Mouse (Mus musculus) retina, embryonic 14.5 days (tissue): Measurements from ENCODE around the gene Olfr354.

Experiments
- DNase-seq: peaks from one replicate; pipeline ENCODE4 v3.0.0-alpha.2; 2015; ENCODE audit warnings: low spot score

The Olfr354 gene

DNA sequence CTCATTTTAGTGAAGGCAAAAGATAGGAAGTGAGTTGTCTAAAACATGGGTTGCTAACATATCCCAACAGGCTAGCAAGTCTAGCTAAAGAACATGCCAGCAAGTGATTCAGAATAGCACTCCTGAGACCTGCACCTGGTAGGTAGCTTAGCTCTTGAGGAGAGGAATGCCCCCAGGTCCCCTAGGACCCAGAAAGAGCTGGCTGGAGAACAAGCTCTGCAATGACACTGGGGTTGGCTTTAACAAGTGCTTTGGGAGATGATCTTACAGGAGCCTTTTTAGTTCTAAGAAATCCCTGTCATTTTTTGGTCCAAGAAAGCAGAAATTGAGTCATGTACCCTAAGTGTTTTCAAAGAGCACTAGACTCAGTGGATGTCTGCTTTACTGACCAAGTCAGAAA, at the start of gene Olfr354:
Olfr354 (plus strand) TSS at position 301 of the 400 bp plus-strand sequence.
- DNase-seq = no peak

DNA sequence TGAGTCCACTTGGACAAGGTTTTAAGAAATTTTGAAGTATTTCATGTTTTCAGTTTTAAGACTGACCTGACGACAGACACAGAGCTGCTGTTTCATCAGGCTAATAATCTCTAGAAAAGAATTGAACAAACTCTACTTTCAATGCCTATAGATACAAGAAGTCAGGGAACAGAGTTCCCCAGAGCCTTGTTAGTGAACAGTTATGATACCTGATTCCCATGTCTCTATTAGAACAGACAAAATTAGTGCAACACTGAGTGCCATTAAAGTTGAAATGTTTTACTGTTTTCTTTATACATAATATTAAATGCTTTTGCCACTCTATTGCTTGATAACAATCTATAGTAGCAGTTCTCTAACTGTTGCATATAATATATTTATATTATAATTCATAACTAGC, 42.9 kb upstream of the Olfr354 start, which contains the start of gene Olfr351:
Olfr351 (minus strand) TSS at position 101 of the 400 bp plus-strand sequence.
- no peak for DNase-seq

DNA sequence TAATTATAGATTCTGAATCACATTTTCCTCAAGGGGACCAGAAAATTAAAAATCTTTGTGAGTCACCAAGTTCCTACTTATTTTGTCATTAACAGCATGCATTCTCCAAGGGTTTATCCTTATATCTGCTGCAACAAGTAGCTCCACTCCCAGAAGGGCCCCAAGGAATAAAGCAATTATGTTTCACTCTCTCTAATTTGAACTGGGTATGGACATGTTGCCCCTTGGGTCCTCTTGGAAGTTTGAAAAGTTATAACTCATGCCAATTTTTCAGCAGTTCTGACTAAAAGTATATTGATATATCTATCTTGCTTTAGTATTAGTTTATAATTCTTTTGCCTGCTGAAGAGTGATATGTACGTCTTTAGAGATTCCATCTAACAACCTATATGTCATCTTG, 37.3 kb upstream of the Olfr354 start, which contains the start of gene Olfr352:
Olfr352 (plus strand) TSS at position 301 of the 400 bp plus-strand sequence.
- DNase-seq = no peak

DNA sequence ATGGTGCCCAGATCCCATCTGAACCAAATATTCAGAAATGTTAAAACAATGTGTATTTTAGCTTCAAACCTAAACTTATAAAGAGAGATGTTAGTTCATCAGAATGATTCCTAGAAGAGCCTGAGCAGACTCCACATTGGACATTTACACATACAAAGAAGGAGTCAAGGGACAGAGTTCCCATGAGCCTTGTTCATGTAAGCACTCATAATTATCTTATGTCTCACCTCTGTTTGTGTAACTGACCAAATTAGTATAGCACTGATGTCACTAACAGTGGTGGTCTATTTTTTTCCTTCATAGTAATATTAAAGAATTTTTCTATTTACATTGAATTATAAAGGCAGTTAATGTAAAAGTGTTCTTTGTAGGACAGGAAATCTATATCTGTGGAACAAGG, 12.6 kb upstream of the Olfr354 start, which contains the start of gene Olfr353:
Olfr353 (minus strand) TSS at position 101 of the 400 bp plus-strand sequence.
- DNase-seq = no peak

DNA sequence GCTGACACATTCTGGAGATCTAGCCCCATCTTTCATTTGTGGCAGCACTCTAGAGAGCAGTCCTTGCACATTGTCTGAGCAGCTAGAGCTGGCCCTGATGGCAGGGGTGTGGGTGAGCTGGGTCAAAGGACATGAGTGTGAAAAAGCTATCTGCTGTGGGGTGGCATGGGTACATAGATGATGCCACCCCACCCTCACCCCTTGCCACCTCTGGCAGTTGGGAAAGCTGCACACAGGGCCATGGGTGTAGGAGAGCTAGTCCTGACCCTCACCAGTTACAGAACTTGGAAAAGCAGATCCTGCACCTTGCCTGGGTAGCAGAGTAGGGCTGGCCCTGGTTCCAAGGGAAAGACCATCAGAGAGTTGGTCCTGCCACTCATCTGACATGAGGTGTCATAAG, 8.4 kb upstream of the Olfr354 start:
- DNase-seq = no peak

DNA sequence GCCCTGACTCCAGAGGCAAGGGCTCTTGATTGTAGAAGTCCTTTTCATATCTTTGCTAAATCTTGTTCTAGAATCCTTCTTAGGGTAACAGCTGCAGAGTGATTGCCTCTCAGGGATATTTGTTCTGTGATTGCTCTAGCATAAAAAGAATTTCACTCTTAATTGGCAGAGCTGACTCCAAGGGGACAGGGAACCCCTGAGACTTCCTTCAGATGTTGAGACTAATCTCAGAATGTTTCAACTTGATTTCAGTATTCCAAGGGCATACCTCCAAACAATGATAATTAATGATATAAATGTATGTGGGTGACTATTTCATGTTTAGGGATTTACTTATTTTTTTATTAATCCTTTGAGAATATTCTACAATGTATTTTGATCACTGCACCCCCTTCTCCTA, 23.3 kb downstream of the Olfr354 start, which contains the start of gene Olfr355:
Olfr355 (minus strand) TSS at position 101 of the 400 bp plus-strand sequence.
- no peak for DNase-seq

DNA sequence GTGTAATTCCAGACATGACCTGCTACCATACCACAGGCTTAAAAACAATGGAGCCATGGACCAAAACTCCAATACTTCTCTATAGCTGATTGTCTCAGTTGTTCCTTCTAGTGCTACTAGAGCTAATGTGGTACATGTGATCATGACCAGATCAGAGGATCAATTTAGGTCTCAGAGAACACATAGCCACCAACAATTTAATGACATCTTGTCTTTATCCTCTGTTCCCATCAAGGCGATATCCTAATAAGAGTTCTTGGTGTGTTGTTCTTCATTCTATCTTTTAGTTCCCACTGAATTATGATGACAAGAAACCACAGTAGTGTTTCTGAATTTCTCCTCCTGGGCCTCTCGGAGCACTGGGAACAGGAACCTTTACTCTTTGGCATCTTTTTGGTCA, 31.3 kb downstream of the Olfr354 start, which contains the start of gene Olfr356:
Olfr356 (plus strand) TSS at position 301 of the 400 bp plus-strand sequence.
- no peak for DNase-seq
